Mouse (Mus musculus) mouse embryonic stem cell (cell line): Measurements from ENCODE around the gene Itga10.
"Not testable (repeated sequence)": the region's sequence is repeated elsewhere in the genome, so short reads cannot be mapped to it uniquely, and the experiment has no call there.

Experiments used
- in situ Hi-C, 2 experiments: fragments of 300-500 bp; cut with MboI; formaldehyde crosslinking; loops; 1 replicate in 1 of 2; 3 replicates in 1 of 2; pipeline ENCODE4 v1.14.3; 2019 to 2020; ENCODE audit warnings: low sequenced_read_pairs in 2 of 2, low pct_unique_long_range_greater_than_20kb in 1 of 2, mixed read lengths in 1 of 2; ENCODE audit not compliant: unreplicated experiment in 1 of 2

Itga10 gene

DNA sequence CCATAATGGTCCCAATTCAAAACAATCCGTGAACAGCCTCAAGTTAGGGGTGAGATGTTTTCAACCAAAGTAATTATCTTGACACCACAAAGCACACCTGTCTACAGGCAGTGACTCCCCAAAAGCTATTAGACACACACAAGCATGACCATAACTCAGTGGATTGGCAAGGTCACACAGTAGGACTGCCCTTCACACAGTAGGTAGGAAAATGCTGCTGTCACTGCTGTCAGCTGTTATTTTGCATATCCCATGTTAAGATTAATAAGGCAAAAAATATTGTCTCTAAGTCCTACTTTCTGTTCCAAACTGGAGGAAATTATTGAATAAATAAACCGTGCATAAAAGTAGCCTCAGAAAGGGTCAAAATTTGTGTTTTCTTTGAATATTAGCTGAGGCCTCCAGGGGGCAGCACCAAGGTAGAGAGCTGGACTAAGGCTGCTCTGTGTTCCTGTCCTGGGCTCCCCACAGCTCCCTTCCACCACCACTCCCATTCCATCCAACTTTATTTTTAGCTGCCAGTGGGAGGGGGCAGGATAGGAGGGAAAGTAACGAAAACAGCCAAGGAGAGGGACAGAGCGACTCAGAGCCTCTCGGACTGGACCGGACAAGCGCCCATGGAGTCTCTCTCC is at the start of gene Itga10:
Itga10 (plus strand) TSS at position 567 of the 632 bp plus-strand sequence.
- in situ Hi-C loops: loop anchor here in 1 of 2 experiments (10.0 kb wide), 1 partner anchor 60 kb away; no protein-coding TSS in a partner anchor

DNA sequence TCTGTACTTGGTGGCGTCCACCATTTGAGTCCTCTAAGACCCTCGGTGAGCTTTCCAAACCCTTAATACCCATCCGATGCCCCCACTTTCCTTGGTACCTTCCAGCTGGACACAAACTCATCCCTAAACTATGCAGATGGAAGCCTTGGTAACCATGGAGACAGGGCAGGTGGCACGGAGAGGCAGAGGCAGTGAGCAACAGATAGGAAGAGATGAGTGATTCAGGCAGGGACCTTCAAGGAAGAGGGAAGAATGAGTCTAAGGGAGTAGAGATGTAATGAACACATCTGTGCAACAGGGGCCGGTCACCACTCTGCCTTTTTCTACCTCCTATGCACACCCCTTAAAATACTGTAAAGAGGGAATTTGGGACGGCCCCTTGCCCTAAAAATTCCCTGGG is 49.7 kb upstream of the Itga10 start:
- in situ Hi-C loops: no loop called here

DNA sequence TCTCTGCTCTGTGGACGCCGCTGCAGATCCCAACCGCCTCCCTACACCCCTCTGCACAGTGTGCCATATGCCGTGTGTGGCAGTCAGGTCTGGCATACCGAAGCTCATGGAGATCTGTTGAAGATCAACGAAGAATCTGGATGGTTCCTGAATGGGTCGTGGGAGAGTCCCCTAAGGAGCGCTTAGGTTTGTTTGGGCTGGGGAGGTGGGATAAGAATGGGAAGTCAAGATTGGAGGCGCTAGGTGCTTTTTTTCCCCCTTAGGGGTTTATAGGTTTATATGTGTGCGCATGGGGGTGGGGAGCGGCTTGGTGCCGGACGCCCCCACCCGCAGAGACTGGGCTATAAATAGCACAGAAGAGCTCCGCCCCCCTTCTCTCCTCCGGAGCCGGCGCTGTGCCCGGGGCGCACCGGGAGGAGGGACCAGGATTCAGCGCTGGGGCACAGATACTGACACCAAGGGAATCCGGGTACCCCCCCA is 49.1 kb upstream of the Itga10 start, which contains the start of gene Ankrd34a:
Ankrd34a (plus strand) TSS at position 409 of the 480 bp plus-strand sequence.
- in situ Hi-C loops: no loop called here

DNA sequence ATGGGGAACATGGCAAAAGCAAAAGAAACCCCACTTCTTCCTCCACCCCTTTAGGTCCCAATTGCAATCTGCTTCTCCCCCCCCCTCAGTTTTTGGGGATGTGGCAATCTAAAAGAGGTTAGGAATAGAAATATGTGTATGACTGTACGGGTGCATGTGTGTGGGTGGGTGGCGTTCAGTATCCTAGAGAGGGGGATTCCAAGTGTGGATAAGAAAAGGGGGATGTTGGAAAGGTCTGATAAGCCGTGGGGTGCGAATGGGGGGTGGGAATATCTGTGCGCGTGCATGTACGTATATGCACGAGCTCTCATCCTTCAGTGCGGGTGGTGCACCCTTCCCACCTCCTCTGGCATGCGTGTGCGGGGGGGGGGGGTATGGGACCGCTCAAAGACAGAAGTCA is 48.5 kb upstream of the Itga10 start:
- in situ Hi-C loops: no loop called here

DNA sequence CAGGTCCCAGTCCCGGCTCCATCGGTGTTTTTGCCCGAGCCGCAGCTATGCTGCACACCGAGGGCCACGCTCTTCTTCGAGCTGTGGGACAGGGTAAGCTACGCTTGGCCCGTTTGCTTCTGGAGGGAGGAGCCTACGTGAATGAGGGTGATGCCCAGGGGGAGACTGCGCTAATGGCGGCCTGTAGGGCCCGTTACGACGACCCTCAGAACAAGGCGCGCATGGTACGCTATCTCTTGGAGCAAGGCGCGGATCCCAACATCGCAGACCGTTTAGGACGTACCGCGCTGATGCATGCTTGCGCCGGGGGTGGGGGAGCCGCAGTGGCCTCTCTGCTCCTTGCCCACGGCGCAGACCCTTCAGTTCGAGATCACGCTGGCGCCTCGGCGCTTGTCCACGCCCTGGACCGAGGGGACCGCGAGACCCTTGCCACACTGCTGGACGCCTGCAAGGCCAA is 47.9 kb upstream of the Itga10 start:
- in situ Hi-C loops: no loop called here

DNA sequence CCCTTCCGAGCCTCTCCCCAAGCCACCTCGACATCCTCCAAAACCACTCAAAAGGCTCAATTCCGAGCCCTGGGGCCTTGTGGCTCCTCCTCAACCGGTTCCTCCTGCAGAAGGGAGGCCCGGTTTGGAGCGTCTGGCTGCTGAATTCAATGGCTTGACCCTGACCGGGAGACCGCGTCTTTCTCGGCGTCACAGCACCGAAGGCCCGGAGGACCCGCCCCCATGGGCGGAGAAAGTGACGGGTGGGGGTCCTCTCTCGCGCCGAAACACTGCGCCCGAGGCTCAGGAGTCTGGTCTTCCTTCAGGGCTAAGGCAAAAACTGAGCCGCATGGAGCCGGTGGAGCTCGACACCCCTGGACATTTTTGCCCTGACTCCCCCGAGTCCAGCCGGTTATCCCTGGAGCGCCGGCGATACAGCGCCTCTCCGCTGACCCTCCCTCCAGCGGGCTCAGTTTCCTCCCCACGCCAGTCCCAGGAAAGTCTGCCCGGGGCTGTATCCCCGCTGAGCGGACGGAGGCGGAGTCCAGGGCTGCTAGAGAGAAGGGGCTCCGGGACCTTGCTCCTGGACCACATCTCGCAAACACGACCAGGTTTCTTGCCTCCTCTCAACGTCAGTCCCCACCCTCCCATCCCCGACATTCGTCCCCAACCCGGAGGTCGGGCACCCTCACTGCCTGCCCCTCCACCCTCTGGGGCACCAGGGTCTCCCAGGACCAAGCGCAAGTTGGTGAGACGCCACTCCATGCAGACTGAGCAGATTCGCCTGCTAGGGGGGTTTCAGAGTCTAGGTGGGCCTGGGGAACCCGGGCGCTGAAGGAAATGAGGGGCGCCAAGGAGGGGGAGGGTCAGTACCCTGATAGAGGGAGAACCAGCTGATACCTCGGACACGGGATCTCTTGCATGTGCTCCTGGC is 47.0 kb upstream of the Itga10 start:
- in situ Hi-C loops: no loop called here

DNA sequence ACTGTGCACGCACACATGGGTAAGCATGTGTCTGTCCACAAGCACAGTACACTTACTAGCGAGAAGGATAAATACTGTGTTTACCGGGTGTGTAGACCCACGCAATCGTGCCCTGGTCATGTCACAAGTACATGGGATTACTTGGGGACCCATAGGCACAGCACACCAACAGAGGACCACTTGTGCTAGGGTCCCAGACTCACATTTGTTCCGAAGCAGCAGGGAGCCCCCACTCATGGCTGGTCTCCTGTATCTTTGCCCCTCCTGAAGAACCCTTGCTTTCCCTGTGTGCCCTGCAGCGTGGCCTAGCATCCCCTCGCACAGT is 46.4 kb upstream of the Itga10 start:
- in situ Hi-C loops: no loop called here

DNA sequence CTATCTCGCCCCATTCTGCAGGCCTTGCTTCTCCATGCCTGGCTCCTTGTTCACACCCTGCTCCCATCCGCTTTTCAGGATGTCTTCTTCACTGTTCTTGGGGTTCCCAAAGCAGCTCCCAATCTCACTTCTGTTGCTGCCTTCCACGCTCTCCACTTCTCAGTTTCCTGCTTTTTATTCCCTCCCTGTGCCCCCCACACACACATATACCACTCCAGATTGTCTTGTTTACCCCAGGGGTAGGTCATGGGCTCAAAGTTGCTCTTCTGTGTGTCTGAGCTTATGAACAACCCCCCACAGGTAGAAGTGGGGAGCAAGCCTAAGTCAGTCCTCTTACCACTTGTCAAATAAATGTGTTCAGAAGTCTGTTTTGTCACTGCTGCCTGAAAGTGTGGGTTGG is 46.0 kb upstream of the Itga10 start:
- in situ Hi-C loops: no loop called here

DNA sequence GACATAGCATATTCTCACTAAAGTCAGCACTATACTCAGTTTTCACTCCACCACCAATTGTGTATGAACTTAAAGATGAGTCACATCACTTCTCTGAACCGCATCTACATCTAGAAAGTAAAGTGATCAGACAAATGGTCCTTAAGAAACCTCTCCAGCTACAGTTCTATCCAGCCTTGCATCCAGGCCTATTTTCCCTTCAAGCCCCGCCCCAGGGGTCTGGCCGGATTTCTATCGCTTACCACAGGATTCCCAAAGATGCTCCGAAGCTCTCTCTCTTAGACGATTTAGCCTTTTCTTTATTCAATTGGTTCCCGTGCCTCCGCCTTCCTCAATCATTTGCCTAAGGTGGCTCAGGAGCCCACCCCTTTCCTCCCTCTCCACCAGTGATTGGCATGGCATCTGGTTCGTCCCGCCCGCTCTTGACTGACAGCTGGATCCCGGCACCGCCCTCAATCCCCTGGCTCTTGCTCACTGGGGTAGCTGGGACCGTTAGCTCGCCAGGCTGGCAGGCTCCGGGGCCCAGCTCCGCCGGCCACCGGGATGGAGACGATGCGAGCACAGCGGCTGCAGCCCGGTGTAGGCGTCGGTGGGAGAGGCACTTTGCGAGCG is 44.6 kb upstream of the Itga10 start, which contains the start of gene Lix1l:
Lix1l (plus strand) TSS at position 511 of the 612 bp plus-strand sequence.
- in situ Hi-C loops: no loop called here

DNA sequence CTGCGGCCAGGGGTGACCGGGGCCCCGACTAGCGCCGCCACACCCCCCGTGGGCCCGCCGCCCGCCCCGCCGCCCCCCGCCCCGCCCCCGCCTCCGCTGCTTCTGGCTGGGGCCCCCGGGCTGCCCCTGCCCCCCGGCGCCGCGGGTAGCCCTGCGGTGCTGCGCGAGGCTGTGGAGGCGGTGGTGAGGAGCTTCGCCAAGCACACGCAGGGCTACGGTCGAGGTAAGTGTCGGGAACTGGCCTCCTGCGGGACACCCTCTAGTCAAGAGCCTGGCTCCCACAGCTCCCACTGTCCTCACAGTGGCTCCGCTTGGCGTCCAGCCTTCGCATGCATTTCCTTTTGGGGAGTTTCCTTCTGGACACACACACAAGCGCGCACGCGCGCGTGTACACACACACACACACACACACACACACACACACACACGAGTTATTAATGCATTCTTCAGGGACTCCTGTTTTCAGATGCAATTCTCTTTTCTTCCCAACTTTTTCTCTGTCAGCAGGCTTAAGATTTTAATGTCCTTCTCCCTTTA is 44.1 kb upstream of the Itga10 start:
- in situ Hi-C loops: no loop called here

DNA sequence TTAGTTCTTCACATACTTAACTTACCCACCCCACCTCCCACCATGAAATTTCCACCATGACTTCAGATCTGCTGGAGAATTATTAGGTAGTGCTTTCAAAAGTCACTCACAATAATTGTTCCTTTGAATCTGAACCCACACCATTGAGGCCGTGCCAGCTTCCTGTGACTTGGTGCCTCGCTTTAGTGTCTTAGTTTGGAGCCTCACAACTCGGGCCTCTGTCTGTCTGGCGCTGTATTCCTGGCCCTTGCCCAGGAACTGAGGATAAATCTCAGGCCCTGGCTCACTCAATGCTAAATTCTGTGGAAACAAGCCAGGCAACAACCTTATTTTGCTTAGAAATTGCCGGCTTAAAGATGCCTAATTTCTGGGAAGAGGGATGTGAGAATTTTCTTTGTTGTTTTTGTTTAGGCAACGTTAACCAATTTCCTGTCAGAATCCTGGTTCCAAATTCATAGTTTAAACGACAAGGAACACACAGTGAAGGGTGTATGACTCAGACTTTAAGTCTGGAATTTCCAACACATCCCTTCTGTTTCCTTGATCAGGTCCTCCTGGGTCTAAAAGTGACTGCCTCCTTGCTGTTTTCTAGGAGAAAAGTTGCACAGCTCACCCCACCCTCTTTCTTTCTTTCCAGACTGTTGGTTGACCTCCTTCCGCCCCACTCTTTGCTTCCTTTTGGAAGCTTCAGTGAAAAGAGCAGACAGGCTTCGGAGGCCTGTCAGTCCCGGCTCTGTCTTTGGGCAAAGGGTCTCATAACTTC is 43.3 kb upstream of the Itga10 start:
- in situ Hi-C loops: no loop called here

DNA sequence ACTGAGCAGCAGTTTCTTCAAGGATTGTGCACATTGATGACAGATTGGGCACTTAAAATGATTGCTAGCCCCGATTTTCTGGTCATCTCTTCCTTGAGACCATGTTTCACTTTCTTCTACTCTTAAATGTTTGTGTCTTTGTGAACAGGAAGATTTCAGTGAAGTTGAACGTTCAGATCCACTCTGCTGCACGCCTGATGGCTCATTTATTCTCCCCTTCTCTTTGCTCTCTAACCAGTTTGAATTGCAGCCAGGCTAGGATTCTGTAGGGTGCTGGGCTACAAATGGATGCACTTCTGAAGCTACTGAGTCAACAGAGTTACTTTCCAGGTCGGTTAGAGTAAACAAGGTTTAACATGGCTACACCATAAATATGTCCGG is 42.7 kb upstream of the Itga10 start:
- in situ Hi-C loops: no loop called here

DNA sequence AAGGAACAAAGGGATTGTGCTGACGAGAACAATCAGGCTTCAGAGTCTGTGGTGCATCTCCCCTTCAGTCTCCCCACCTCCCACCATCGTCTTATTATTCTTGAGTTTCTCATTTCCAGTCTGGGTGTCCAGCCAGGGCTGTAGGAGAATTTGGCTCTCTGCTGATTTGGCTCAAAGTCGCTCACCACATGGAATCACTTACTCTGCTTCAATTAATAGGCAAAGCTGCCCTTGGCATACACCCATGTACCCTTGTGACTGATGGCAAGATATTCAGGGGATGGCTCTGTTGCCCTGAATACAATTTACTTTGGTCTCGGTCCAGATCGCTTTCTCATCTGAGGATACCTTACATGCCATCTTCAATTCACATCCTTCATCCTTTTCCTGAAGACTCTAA is 42.1 kb upstream of the Itga10 start:
- in situ Hi-C loops: no loop called here

DNA sequence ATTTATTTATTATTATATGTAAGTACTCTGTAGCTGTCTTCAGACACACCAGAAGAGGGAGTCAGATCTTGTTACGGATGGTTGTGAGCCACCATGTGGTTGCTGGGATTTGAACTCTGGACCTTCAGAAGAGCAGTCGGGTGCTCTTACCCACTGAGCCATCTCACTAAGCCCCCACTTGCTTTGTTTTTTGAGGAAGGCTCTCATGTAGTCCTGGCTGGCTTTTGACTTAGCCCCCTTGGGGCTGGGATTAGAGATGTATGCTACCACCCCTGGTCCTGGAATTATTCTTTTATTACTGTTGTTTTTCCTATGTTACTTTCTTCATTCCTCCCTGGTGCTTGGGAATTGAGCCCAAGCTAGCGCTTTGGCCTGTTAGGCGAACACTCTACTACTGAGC is 39.4 kb upstream of the Itga10 start:
- in situ Hi-C loops: not testable (repeated sequence)

DNA sequence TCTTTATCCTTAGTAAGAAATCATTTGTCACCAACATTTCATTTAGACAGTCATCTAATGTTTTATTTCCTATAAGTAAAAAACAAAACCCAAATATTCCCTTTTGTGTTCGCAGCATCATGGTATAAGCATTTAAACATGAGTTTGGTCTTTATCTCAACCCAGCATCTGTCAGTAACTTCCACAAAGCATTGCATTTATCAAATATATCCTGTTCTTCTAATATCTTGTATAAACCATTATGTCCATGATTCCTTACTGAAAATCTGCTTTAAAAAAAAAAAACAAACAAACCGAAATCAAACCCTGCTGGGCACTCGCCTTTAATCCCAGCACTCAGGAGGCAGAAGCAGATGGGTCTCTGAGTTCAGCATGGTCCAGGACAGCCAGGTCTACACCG is 38.8 kb upstream of the Itga10 start:
- in situ Hi-C loops: no loop called here

DNA sequence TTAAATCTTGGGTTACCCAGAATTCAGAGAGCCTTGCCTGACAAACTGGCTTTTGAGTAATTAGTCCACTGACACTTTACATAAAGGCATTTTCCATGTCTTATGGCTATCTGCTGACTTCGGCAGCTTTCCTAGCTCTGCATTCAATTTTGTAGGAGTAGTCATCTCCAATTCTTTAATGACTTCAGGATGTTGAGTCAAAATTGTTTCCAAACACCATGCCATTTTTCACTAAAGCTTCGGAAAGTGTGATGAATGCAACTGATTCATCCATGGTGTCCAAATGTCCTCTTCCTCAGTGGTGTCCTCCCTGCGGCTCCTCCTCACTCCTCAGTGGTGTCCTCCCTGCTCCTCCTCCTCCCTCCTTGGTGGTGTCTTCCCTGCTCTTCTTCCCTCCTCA is 27.4 kb upstream of the Itga10 start:
- in situ Hi-C loops: no loop called here

DNA sequence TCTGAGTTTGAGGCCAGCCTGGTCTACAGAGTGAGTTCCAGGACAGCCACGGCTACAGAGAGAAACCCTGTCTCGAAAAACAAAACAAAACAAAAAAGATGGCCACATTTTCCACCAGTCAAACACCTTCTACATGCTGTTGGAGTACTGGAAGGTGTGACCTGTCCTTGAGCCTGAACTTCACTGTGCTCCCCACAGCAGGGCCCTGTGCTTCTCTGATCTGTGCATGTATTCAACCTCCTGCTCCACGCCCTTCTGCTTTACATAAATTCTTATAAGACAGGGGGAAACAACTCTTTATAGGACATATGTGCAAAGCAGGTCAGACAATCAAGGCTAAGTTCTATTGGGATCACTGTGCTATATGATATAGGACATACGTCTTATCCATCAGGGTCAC is 22.2 kb upstream of the Itga10 start:
- in situ Hi-C loops: no loop called here
